Mouse (Mus musculus) ES-E14 (cell line): ENCODE measurements around the gene Gpatch8. TPM values are rescaled to one million over a fixed set of nuclear protein-coding genes. Genes with fewer than 3 reads are reported as not detected.

Experiments
- DNase-seq: peaks from one replicate; pipeline ENCODE4 v3.0.0-alpha.2; 2013; ENCODE audit warnings: low read depth, low spot score
- H3K27ac ChIP-seq: 2 replicates; pipeline ENCODE4 v1.5.1; 2012; ENCODE audit warnings: low read depth, mild to moderate bottlenecking, low read length, moderate library complexity, mixed read lengths; ENCODE audit not compliant: poor library complexity, insufficient read depth, severe bottlenecking
- H3K36me3 ChIP-seq: 2 replicates; pipeline ENCODE4 v1.6.1; 2012; ENCODE audit warnings: mild to moderate bottlenecking, low read length, moderate library complexity, mixed read lengths; ENCODE audit not compliant: control insufficient read depth, poor library complexity, insufficient read depth, severe bottlenecking
- H3K4me1 ChIP-seq, 2 experiments: fragments of 150-350 bp in 1 of 2; sonication (generic) in 1 of 2; 2 replicates each; pipeline ENCODE4 v1.6.1; 2012; ENCODE audit warnings: low read length in 2 of 2, mild to moderate bottlenecking in 1 of 2, mixed read lengths in 1 of 2; ENCODE audit not compliant: control insufficient read depth in 2 of 2, insufficient read depth in 2 of 2, poor library complexity in 1 of 2
- H3K4me3 ChIP-seq, 2 experiments: fragments of 150-350 bp in 1 of 2; sonication (generic) in 1 of 2; 2 replicates each; pipeline ENCODE4 v1.5.1; 2012; ENCODE audit warnings: low read length in 2 of 2, low read depth in 1 of 2, mild to moderate bottlenecking in 1 of 2, mixed read lengths in 1 of 2; ENCODE audit not compliant: insufficient read depth in 1 of 2, poor library complexity in 1 of 2, severe bottlenecking in 1 of 2
- H3K9ac ChIP-seq: 2 replicates; pipeline ENCODE4 v1.6.1; 2012; ENCODE audit warnings: low read depth, mild to moderate bottlenecking, low read length, mixed read lengths; ENCODE audit not compliant: poor library complexity, insufficient read depth, severe bottlenecking
- H3K9me3 ChIP-seq: fragments of 150-350 bp; sonication (generic); 2 replicates; pipeline ENCODE4 v1.6.1; 2012; ENCODE audit warnings: low read depth, mild to moderate bottlenecking, low read length; ENCODE audit not compliant: control insufficient read depth, insufficient read depth
- CHD2 ChIP-seq: IDR thresholded peaks from 2 replicates; pipeline ENCODE4 v1.6.1; 2014; ENCODE audit warnings: mild to moderate bottlenecking, low read depth, low read length, inconsistent platforms
- HCFC1 ChIP-seq: IDR thresholded peaks from 2 replicates; pipeline ENCODE4 v1.6.1; 2012; ENCODE audit warnings: low read length, inconsistent platforms, borderline replicate concordance; ENCODE audit not compliant: insufficient read depth
- MAFK ChIP-seq: IDR thresholded peaks from 2 replicates; pipeline ENCODE4 v1.6.1; 2014; ENCODE audit warnings: mild to moderate bottlenecking, low read depth, low read length, inconsistent platforms; ENCODE audit not compliant: insufficient read depth
- ZC3H11A ChIP-seq: IDR thresholded peaks from 2 replicates; pipeline ENCODE4 v1.6.1; 2012; ENCODE audit warnings: low read depth, mild to moderate bottlenecking, inconsistent platforms, low read length, borderline replicate concordance
- ZNF384 ChIP-seq: IDR thresholded peaks from 2 replicates; pipeline ENCODE4 v1.6.1; 2012; ENCODE audit warnings: low read depth, low read length, inconsistent platforms
- in situ Hi-C, 2 experiments: fragments of 600-800 bp; cut with MboI; formaldehyde crosslinking; loops; one replicate each; pipeline ENCODE4 v1.15.1; 2025; ENCODE audit warnings: low sequenced_read_pairs in 2 of 2, inconsistent platforms in 1 of 2; ENCODE audit not compliant: unreplicated experiment in 2 of 2
- total RNA-seq: library from RNA; depleted of rRNA; stranded (reverse); fragments of 300-350 nt; gene quantifications from 2 replicates; pipeline ENCODE4 v1.2.3, GENCODE M21; 2012

The Gpatch8 gene
- total RNA-seq, 1 experiment, result 22.9 TPM

GRCm38 (mm10) chr11:102467041-102467631 lies 89.1 kb downstream of the Gpatch8 start:
- in situ Hi-C loops, result no loop called here
- no peak overlapping the region for H3K27ac ChIP-seq
- H3K36me3 ChIP-seq, result no peaks in the 10 kb centered on the region
- H3K4me3 ChIP-seq, result peak overlapping the region; percentile 59 to 77
- DNase-seq, result peak; percentile 88
- H3K4me1 ChIP-seq, result peaks cover 0 to 4% of the 10 kb centered on the region in 2 experiments; a peak in 1 of 4 replicates
- H3K9ac ChIP-seq, result peak overlapping the region; percentile 65
- no peaks in the 10 kb centered on the region for H3K9me3 ChIP-seq
- TF ChIP-seq ZNF384, result no peak
- TF ChIP-seq HCFC1, result no peak
- TF ChIP-seq ZC3H11A, result no peak
- TF ChIP-seq MAFK, result no peak
- no peak for TF ChIP-seq CHD2

GRCm38 (mm10) chr11:102465713-102466436 lies 90.3 kb downstream of the Gpatch8 start:
- H3K9ac ChIP-seq, result no peak overlapping the region
- H3K27ac ChIP-seq, result no peak overlapping the region
- H3K4me1 ChIP-seq, result peaks cover 0 to 4% of the 10 kb centered on the region in 2 experiments; a peak in 1 of 4 replicates

GRCm38 (mm10) chr11:102464901-102465300 lies 91.3 kb downstream of the Gpatch8 start:
- H3K36me3 ChIP-seq, result no peaks in the 10 kb centered on the region
- H3K4me3 ChIP-seq, result no peak overlapping the region
- no peak overlapping the region for H3K27ac ChIP-seq
- peaks cover 0 to 4% of the 10 kb centered on the region in 2 experiments; a peak in 1 of 4 replicates for H3K4me1 ChIP-seq
- no peak for TF ChIP-seq ZC3H11A
- no peak for TF ChIP-seq HCFC1
- TF ChIP-seq MAFK, result no peak
- no peak for TF ChIP-seq CHD2
- no peak for TF ChIP-seq ZNF384
- in situ Hi-C loops, result no loop called here
- DNase-seq, result no peak
- no peaks in the 10 kb centered on the region for H3K9me3 ChIP-seq
- no peak overlapping the region for H3K9ac ChIP-seq

More at GRCm38 (mm10) chr11:102465713-102466436, 90.3 kb downstream of the Gpatch8 start:
- in situ Hi-C loops, result no loop called here
- TF ChIP-seq ZC3H11A (no peak), MAFK (peak; percentile 44; the same call in 1 of the 2 replicates)
- DNase-seq, result no peak
- Histone ChIP-seq H3K36me3 (no peaks in the 10 kb centered on the region), H3K9me3 (no peaks in the 10 kb centered on the region), H3K4me3 (no peak overlapping the region)

GRCm38 (mm10) chr11:102461764-102462163 lies 94.4 kb downstream of the Gpatch8 start:
- Histone ChIP-seq H3K4me3 (no peak overlapping the region), H3K36me3 (no peaks in the 10 kb centered on the region), H3K27ac (no peak overlapping the region), H3K9me3 (no peaks in the 10 kb centered on the region), H3K9ac (no peak overlapping the region), H3K4me1 (peaks cover 0 to 1% of the 10 kb centered on the region in 2 experiments; a peak in 1 of 4 replicates)
- DNase-seq, result no peak
- in situ Hi-C loops, result no loop called here
- no peak for TF ChIP-seq ZNF384
